Mouse (Mus musculus) hematopoietic stem cell, adult 5-6 weeks (primary cell): Measurements from ENCODE around the gene Psmd9. TPM values are rescaled to one million over a fixed set of nuclear protein-coding genes. Genes with fewer than 3 reads are reported as not detected.
A peak's percentile ranks its signal among the peaks of the same experiment; 100 is the strongest.

ENCODE experiments used
- ATAC-seq, 2 experiments: fragments of 125-278 bp in 1 of 2; replicated peaks in 1 of 2; 2 replicates each; pipeline ENCODE4 v1.8.0; 2016 to 2017; ENCODE audit warnings: inconsistent platforms in 2 of 2, mild to moderate bottlenecking in 2 of 2, moderate number of reproducible peaks in 2 of 2, low read depth in 1 of 2, moderate TSS enrichment in 1 of 2; ENCODE audit not compliant: low FRiP score in 2 of 2, poor library complexity in 2 of 2, severe bottlenecking in 2 of 2, insufficient read depth in 1 of 2, low TSS enrichment in 1 of 2
- total RNA-seq: library from RNA; stranded (forward); fragments of 172-1452, 232-1000 nt; gene quantifications from 2 replicates; pipeline ENCODE4 v1.2.3, GENCODE M21; 2017

Gene Psmd9
- total RNA-seq, 1 experiment from 2014 or later, result 21.0 TPM

DNA sequence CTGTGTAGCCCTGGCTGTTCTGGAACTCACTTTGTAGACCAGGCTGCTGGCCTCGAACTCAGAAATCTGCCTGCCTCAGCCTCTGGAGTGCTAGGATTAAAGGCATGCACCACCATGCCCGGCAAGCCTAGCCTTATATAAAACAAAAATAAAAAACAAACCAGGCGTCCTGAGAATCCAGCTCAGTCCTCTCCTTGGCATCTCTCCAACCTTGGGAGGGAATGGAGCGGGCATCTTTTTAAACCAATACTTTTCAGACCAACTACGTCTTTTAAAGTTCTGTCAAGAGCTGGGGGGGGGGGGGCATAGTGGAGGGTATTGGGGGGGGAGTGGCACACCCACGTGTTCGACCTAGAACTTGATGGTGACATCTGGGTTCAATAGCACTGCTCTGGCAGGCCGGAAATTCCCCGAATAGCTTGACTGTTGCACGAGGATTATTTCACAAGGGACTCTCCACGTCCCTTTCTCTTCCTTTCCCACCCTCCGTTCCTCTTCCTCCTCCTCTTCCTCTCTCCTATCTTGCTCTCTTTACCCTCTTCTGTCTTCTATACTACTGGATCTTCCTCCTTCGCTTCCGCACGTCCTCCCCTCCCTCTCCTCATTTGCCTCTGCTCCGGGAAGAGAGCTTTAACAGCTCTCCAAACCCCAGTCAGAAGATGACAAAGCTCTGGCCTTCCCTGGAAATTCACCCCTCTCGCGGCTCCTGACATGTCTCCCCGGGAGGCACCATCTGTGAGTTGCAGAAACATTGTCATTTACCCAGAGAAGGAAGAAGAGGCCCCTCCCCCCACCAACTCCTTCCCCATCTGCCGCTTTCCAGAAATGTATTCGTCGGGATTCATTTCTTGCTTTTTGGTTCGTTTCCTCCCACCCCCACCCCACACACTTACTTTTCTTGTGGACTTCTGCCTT, 87.9 kb downstream of the Psmd9 start:
- no peak for ATAC-seq

DNA sequence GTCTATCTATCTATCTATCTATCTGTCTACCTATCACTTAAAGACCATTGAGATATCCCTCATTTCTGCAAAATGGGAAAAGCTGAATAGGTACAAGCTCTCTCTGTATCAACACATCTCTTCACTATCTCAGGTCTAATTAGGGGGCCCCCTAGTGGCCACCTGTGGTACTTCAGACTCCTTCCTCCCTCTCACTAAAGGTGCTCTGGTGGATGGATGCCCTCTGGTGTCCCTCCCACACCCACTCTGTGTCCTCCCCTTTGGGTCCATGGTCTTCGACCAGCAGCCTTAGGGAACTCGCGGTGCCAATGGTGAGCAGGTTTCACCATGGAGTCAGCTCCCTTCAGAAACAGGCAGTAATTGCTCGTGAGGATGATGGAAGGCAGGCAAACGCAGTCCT, 89.8 kb downstream of the Psmd9 start:
- 0 out of 4 replicates have a peak, but pooled peaks of 1 of the 2 experiments have one; percentile 42 for ATAC-seq

DNA sequence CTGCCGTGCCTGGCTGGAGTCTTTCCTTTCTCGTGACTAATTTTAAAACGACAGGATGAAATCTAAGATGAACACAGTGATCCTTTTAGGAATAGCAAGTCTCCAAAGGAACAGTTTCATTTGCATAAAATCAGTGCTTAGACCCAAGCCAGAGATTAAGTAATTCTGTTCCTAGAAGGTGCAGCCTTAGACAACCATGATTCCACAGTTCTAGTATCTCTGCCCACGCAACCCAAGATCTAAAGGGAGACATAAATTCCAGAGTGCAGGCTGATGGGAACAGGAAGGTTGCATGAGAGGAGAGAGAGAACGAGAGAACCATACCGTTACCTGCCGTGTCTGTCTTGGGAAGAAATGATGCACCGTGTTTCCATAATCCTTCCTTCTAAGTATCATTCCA, 91.5 kb downstream of the Psmd9 start:
- no peak for ATAC-seq

- ATAC-seq, result no peak
Measured at GRCm38 (mm10) chr5:123266909-123267308, 97.7 kb downstream of the Psmd9 start.

DNA sequence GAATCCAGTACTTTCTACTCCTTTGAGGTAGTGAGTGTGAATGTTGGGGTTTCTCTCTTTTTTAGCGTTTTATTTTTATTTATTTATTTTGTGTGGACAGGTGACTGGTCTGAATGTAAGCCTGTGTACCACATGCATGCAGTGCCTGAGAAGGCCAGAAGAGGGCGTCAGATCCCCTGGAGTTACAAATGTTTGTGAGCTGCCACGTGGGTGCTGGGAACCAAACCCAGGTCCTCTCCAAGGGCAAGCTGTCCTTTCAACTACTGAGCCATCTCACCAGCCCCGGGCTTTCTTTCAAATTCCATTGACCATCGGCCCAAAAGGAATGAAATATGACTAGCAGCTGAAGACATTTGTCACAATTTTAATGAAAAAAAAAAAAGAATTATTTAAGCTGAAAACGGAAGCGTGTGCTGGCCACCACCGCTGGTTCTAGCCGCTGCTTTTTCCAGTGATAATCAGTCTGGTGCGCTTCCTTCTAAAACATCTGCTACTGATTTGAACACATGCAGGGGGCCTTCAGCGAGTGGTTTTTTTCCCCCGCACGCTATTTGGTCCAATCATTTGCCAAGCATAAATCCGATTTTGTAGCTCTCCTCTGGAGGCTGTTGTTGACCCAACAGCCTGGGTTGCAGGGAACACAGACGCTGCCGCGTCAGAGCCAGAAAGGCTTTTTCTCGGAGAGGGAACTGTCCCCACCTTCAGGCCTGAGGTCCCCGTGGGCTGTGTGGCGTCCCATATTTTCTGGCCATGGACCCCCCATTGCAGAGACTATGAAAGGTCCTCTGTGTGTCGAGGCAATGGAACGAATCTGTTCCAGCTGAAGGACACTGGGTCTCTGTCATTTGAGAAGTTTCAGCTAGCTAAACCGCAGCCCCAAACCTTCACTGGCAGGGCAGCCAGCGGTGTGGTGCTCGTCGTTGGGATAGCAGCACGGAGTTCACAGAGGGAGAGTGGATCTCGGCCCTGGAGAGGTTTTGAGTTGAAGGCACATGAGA, 99.6 kb downstream of the Psmd9 start:
- no peak for ATAC-seq

DNA sequence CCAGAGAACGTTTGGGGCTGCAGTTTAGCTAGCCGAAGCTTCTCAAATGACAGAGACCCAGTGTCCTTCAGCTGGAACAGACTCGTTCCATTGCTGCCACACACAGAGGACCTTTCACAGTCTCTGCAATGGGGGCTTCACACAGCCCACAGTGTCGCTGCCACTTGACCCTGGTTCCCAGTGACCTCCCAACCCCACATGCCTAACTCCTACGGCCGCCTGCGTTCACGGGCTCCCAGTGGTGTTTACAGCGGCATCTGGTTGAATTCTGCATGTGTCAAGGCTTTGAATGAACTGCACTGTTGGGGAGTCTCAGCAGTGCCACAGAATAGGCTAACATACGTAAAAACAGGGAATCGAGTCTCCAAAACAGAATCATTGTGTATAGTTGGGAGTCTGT, 101.7 kb downstream of the Psmd9 start:
- ATAC-seq, result no peak

GRCm38 (mm10) chr5:123272927-123273326, 103.7 kb downstream of the Psmd9 start:
- ATAC-seq, result no peak

DNA sequence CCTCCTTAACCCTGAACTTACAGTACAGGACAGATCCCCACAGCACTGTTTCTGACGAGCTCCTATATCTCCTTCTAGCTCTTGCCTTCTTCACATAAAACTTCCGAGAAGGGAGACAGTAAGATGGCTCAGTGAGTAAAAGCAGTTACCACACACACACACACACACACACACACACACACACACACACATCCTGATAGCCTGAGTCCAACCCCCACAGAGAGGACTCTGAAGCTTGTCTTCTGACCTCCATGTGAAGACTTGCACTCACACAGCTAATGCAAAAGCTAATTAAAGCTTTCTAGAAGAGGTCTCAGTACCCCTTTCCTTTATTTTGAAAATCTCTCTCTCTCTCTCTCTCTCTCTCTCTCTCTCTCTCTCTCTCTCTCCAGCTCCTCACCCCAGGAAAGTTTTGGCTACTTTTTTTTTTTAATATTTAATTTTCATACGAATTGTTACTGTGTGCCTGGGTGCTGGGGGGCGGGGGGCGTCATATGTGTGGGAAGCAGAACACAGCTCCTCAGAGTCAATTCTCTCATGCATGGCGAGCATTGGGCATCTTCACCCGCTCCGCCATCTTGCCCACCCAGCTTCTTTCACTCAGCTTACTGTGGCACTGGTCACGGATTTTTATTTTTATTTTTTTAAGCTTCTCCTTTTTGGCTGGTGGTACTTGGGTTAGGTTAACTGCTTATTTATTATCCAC, 107.6 kb downstream of the Psmd9 start:
- ATAC-seq, result no peak

DNA sequence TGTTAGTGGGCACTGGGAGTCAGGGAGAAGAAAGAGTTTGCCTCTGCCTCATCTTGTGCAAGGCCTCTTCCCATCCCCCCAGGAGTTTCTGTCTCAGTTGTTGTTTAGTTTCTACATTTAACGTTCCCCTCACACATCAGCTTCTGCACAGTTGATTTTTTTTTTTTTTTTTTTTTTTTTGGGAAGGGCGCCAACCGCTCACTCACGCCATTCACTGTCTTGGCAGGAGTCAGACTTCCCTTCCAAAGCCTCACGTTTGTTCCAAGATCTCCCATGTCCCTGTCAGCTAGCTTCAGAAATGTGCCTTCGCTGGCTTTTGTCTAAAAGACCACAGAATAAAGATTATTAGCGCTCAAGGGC, 108.1 kb downstream of the Psmd9 start:
- no peak for ATAC-seq

- ATAC-seq, result no peak
Measured at GRCm38 (mm10) chr5:123277704-123278103, 108.5 kb downstream of the Psmd9 start.

GRCm38 (mm10) chr5:123279248-123279647, 110.0 kb downstream of the Psmd9 start:
- ATAC-seq, result no peak

DNA sequence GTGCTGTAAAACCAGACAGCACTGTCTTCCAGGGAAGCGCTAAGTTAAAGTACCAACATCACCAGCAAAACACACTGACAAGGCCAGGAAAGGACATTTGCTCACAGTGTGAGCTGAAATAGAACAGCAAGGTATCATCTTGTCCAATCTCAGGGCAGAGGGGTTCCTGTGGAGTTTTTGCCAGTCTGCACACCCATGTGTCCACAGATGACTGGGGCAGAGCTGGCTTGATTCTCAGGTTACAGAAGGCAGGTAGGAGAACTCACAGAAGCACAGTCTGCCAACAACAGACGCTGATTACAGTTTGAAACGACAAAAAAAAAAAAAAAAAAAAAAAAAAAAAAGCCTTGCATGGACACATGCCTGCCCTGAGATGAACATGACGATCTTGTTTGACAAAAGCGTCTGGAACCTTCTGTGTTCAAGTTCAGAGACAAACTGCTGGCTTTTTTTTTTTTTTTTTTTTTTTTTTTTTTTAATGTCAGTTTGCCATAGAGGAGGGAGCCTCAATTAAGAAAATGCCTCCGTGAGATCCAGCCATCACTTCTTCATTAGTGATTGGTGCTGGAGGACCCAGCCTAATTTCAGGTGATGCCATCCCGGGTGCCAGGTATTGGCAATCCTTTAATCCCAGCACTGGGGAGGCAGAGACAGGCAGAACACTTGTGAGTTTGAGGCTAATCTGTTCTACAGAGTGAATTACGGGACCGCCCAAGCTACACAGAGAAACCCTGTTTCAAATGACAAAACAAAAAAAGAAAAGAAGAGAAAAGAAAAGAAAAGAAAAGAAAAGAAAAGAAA, 112.3 kb downstream of the Psmd9 start:
- no peak for ATAC-seq

- ATAC-seq, result peak; percentile 32 to 59; a peak in 1 of 4 replicates
Measured at GRCm38 (mm10) chr5:123285174-123285573, 116.0 kb downstream of the Psmd9 start.

- ATAC-seq, result 0 out of 4 replicates have a peak, but pooled peaks of 1 of the 2 experiments have one; percentile 22
Measured at GRCm38 (mm10) chr5:123288079-123288478, 118.9 kb downstream of the Psmd9 start.

DNA sequence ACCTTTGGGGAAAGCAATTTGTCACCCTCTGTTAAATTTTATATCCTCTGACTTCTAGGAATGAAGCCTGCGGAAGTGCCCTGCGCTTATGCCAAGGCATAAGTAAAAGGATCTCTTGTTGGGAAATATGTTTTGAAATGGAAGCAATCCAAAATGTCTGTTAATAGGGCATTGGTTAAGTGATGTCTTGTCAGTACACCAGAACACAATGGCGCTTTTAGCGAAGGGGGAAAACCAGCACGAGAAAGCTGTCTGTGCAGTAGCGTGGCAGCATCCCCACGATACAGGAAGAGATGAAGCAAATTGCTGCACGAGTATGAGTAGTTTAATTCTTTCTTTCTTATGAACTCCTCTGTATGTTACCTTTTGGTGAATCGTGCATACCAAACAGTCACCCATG, 125.4 kb downstream of the Psmd9 start:
- no peak for ATAC-seq

- peak; percentile 12 to 32; a peak in 1 of 4 replicates for ATAC-seq
Measured at GRCm38 (mm10) chr5:123296224-123296806, 127.1 kb downstream of the Psmd9 start.
